Mouse (Mus musculus) heart, postnatal 4 days (tissue): ENCODE measurements around the gene Gga3. TPM values are rescaled to one million over a fixed set of nuclear protein-coding genes. Genes with fewer than 3 reads are reported as not detected.

Experiments used
- DNase-seq: peaks from one replicate; pipeline ENCODE4 v3.0.0; 2021
- total RNA-seq, 2 experiments: library from RNA; stranded (reverse); gene quantifications; 2 replicates each; pipeline ENCODE4 v1.2.3; 2021

Gga3 gene
- total RNA-seq, 2 experiments from 2014 or later, result 18.3 to 20.8 TPM

DNA sequence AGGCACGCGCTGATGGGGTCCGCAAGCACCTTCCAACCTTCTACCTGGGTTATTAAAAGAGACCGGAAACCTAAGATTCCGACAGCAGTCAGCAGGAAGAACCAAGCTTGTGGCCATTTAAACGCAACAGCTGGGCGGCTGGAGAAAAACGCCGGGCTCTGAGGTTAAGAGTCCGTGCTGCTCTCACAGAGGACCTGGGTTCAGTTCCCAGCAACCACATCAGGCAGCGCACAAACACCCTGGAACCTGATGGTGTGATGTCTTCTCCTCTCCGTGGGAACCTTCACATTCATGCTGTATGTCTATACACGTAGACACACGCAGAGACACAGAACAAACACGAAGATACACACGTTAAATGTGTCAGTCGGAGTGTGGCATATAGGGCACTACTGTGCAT is 48.1 kb downstream of the Gga3 start:
- DNase-seq, result no peak

DNA sequence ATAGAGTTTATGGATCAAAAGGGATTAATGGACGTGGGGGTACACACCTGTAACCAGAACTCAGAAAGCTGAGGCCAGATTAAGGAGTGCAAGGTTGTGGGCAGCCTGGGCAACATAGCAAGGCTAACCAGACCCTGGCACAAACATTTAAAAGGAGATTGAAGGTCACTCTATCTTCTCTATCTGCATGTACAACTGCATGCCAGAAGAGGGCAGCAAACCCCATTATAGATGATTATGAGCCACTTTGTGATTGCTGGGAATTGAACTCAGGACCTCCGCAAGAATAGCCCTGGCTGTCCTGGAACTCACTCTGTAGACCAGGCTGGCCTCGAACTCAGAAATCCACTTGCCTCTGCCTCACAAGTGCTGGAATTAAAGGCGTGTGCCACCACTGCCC is 51.1 kb downstream of the Gga3 start:
- DNase-seq, result no peak

DNA sequence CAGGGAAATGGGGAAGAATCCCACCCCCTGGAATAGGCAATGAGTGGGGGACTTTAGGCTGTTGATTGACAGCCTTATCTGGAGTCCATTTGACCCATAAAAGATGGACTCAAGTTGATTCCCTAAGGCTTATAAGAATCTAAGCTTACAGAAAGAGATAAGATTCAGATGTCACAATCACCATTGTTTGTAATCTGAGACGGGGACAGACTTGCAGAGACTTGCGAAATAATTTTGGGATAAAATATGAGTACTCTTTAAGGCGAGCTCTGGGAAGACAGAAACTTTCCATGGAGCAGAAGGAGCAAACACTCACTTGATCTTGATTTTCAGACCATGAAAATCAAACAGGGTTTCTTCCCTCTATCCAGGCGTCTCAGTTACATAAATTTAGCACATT is 60.3 kb downstream of the Gga3 start:
- no peak for DNase-seq

DNA sequence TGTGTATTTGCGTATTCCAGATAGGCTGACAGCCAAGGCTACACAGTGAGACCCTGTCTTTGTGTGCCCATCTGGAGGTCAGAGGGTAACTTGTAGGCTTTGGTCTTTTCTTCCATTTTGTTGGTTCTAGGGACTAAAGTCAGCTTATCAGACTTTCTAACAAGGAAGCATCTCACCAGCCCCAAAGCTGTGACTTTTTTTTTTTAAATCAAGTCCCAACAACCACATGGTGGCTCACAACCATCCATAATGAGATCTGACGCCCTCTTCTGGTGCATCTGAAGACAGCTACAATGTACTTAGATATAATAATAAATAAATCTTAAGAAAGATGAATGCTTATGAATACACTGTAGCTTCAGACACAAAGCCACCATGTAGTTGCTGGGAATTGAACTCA is 65.8 kb downstream of the Gga3 start:
- no peak for DNase-seq

DNA sequence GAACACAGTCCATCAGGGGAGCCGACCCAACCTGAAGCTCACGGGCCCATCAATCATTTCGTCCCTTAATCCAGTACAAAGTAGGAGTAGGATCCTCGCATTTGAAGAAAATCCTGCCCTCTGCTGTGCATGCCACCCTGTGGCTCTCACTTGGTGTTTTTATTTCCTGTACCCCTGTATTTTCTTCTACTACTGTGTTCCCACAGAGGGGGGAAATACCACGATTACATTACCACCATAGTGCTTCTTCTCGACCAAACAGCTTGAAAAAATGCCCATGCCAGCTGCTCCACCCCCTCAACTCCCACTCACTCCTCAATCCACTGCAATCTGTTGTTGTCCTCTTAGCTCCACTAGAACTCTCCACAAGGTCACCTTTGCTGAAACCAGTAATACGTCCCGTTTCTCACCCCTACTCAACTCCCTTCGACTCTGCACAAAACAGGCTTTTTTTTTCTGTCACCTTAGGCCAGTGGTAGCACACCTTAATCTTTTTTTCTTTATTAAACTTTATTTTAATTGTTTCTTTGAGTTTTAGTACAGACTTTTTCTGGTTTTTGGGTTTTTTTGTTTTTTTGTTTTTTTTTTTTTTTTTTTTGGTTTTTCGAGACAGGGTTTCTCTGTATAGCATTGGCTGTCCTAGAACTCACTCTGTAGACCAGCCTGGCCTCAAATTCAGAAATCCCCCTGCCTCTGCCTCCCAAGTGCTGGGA is 66.8 kb downstream of the Gga3 start:
- DNase-seq, result no peak

DNA sequence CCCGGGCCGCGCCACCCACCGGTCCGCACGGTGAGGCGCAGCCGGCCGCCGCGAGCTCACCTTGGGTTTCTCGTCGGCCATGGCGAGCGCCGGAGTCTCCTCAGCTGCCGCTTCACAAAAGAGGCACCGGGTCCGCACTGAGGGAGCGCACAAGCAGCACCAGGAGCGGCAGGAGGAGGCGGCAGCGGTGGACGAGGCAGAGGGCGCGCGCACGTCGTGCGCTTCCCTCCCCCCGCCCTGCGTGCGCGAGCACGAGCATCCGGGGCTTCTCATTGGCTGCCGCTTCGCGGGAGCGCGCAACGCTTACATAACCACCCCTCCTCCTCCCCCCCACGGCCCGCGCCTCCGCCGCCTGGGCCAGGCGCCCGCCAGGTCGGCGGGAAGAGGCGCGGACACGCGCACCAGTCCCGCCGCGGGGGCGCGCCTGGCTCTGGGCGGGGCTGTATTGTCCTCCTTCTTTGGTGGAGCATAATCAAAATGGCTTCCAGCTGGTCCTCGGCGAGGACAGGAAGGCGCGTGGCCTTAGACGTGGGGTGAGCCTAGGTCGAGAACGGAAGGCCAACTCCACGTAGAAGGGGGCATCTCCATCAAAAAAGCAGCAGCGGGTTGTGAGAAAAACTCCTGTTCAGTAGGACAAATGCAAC is 67.7 kb downstream of the Gga3 start, which contains the start of gene Sumo2:
Gene Sumo2 (minus strand): TSS at position 239 of the 644 bp plus-strand sequence.
- peak; percentile 99 for DNase-seq

DNA sequence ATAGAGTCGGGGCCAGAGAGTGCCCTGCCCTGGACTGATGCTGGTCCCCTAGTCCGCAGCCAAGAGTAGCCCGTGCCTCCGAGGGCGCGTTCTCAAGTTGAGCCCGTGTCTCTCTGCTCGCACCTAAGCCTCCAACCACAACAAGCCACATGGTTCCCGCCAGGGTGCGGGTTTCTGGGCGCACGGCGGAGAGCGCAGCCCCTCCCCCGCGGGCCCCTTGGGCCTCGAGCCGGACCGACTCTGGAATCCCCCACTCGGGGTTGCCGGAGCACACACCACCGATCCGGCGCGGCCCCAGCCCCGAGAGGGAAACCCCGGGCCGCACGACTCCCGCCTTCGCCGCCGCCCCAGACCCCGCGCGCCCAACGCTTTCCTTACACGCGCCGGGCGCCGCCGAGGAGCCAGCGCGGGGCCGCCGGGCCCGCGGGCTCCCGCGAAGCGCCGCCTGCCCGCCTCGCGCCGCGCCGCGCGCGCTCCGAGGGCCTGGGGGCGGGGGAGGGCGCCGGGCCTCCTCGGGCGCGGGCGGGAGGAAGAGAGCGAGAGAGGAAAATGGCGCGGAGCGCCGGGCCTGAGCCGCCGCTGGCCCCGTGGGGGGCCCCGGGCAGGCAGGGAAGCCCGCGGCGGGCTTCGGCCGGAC is 68.3 kb downstream of the Gga3 start:
- peak; percentile 75 for DNase-seq

DNA sequence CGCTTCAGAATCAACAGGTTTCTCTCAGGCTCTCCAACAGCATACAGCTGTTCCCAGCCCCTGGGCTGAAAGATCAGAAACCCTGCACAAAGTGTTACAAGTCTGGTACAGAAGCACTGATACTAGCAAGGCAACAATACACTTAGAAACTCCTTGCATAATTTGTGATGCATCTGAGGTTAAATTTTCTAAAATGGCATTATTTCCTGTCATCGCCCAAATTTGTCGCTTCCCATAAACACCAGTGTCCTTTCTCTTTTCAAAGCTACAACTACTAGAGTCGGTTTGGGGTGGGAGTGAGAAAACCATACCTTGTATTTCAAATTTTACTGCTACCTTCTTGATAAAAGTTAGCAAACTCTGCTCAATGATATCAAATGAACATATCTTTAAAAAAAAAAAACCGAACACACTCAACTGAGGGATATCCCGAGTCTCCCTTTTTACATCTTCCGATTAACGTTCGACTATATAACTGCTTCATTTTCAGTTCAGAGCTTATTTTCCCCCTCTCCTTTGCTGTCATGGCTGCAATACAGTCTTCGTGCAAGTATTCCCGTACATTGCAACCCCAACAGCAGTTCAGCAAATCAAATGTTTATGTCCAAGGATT is 69.0 kb downstream of the Gga3 start:
- DNase-seq, result no peak

Other genes starting within 250 kb of the Gga3 start
- gene Hid1, start 236.3 kb downstream of the Gga3 start, total RNA-seq, result 1 to 10 TPM; 5.9 to 8.5 TPM
- 10 to 100 TPM; 18.8 to 20.3 TPM for gene Cdr2l, start 222.1 kb downstream of the Gga3 start, total RNA-seq
- gene Mrpl58, start 200.3 kb downstream of the Gga3 start, total RNA-seq, result 100 to 1,000 TPM; 153 to 156 TPM
- gene Atp5h, start 184.1 kb downstream of the Gga3 start, total RNA-seq, result 1,000 to 10,000 TPM; 1,670 to 1,720 TPM
- gene Kctd2, start 183.9 kb downstream of the Gga3 start, total RNA-seq, result 10 to 100 TPM; 22.8 to 27.3 TPM
- gene Trim80, start 163.5 kb downstream of the Gga3 start, total RNA-seq, result not detected
- gene Slc16a5, start 141.6 kb downstream of the Gga3 start, total RNA-seq, result under 1 TPM in 1 of 2 experiments, not detected in 1; 0.29 TPM
- gene Armc7, start 128.4 kb downstream of the Gga3 start, total RNA-seq, result 1 to 10 TPM; 3.1 to 4.3 TPM
- 10 to 100 TPM; 27.3 to 27.4 TPM for gene Nt5c, start 112.2 kb downstream of the Gga3 start, total RNA-seq
- gene Jpt1, start 89.7 kb downstream of the Gga3 start, total RNA-seq, result 100 to 1,000 TPM; 559 to 561 TPM
- 100 to 1,000 TPM; 299 TPM for gene Sumo2, start 67.8 kb downstream of the Gga3 start, total RNA-seq
- 10 to 100 TPM; 46.6 to 50.5 TPM for gene Nup85, start 39.6 kb downstream of the Gga3 start, total RNA-seq
- 10 to 100 TPM; 71.2 to 72.8 TPM for gene Mrps7, start 126 bp downstream of the Gga3 start, total RNA-seq
- gene Mif4gd, start 8.9 kb upstream of the Gga3 start, total RNA-seq, result 10 to 100 TPM; 34.0 to 40.6 TPM
- 10 to 100 TPM; 27.6 to 30.7 TPM for gene Slc25a19, start 24.2 kb upstream of the Gga3 start, total RNA-seq
- gene Grb2, start 104.5 kb upstream of the Gga3 start, total RNA-seq, result 100 to 1,000 TPM; 119 to 134 TPM
- 100 to 1,000 TPM; 103 to 108 TPM for gene Tmem94, start 161.4 kb upstream of the Gga3 start, total RNA-seq
- 10 to 100 TPM; 51.7 to 58.8 TPM for gene Caskin2, start 209.6 kb upstream of the Gga3 start, total RNA-seq
- gene Tsen54, start 210.7 kb upstream of the Gga3 start, total RNA-seq, result 10 to 100 TPM; 13.0 to 14.2 TPM
- gene Llgl2, start 220.0 kb upstream of the Gga3 start, total RNA-seq, result 10 to 100 TPM; 20.0 to 21.2 TPM